Mouse (Mus musculus) telencephalon, adult 2 months (tissue): ENCODE measurements around the gene Yeats2.
"Not testable (repeated sequence)": the region's sequence is repeated elsewhere in the genome, so short reads cannot be mapped to it uniquely, and the experiment has no call there.

Experiments used
- DNase-seq: peaks from one replicate; pipeline ENCODE4 v3.0.0-alpha.2; 2011; ENCODE audit warnings: low read depth, low spot score

Yeats2 gene

GRCm38 (mm10) chr16:20140772-20141531, at the start of gene Yeats2:
Gene Yeats2 (plus strand): TSS chr16:20141063.
- DNase-seq: peak; percentile 42

GRCm38 (mm10) chr16:20095966-20096365, 44.9 kb upstream of the Yeats2 start:
- DNase-seq: no peak

- DNase-seq: peak; percentile 95
Measured at GRCm38 (mm10) chr16:20097069-20097710, 43.7 kb upstream of the Yeats2 start, which contains the start of gene Klhl24. Gene Klhl24 (plus strand): TSS chr16:20097542.

GRCm38 (mm10) chr16:20097711-20098374, 43.0 kb upstream of the Yeats2 start:
- DNase-seq: peak; percentile 66

- no peak for DNase-seq
Measured at GRCm38 (mm10) chr16:20098375-20098727, 42.5 kb upstream of the Yeats2 start.

GRCm38 (mm10) chr16:20098866-20099629, 41.8 kb upstream of the Yeats2 start:
- DNase-seq: no peak

- peak; percentile 22 for DNase-seq
Measured at GRCm38 (mm10) chr16:20106996-20107395, 33.9 kb upstream of the Yeats2 start.

- no peak for DNase-seq
Measured at GRCm38 (mm10) chr16:20108961-20109360, 31.9 kb upstream of the Yeats2 start.

- DNase-seq: no peak
Measured at GRCm38 (mm10) chr16:20112649-20113048, 28.2 kb upstream of the Yeats2 start.

GRCm38 (mm10) chr16:20116069-20116468, 24.8 kb upstream of the Yeats2 start:
- DNase-seq: no peak

- DNase-seq: not testable (repeated sequence)
Measured at GRCm38 (mm10) chr16:20126319-20126883, 14.5 kb upstream of the Yeats2 start.

GRCm38 (mm10) chr16:20130397-20130796, 10.5 kb upstream of the Yeats2 start:
- no peak for DNase-seq

- no peak for DNase-seq
Measured at GRCm38 (mm10) chr16:20144568-20144967, 3.7 kb downstream of the Yeats2 start.

GRCm38 (mm10) chr16:20151991-20152390, 11.1 kb downstream of the Yeats2 start:
- DNase-seq: no peak

- no peak for DNase-seq
Measured at GRCm38 (mm10) chr16:20153742-20154141, 12.9 kb downstream of the Yeats2 start.

GRCm38 (mm10) chr16:20160130-20160529, 19.3 kb downstream of the Yeats2 start:
- DNase-seq: no peak

GRCm38 (mm10) chr16:20169071-20169470, 28.2 kb downstream of the Yeats2 start:
- no peak for DNase-seq

- DNase-seq: peak; percentile 13
Measured at GRCm38 (mm10) chr16:20169471-20170106, 28.7 kb downstream of the Yeats2 start.

- no peak for DNase-seq
Measured at GRCm38 (mm10) chr16:20179406-20180175, 38.7 kb downstream of the Yeats2 start.

- peak; percentile 19 for DNase-seq
Measured at GRCm38 (mm10) chr16:20185368-20185767, 44.5 kb downstream of the Yeats2 start.
